In the genomic region with DNA sequence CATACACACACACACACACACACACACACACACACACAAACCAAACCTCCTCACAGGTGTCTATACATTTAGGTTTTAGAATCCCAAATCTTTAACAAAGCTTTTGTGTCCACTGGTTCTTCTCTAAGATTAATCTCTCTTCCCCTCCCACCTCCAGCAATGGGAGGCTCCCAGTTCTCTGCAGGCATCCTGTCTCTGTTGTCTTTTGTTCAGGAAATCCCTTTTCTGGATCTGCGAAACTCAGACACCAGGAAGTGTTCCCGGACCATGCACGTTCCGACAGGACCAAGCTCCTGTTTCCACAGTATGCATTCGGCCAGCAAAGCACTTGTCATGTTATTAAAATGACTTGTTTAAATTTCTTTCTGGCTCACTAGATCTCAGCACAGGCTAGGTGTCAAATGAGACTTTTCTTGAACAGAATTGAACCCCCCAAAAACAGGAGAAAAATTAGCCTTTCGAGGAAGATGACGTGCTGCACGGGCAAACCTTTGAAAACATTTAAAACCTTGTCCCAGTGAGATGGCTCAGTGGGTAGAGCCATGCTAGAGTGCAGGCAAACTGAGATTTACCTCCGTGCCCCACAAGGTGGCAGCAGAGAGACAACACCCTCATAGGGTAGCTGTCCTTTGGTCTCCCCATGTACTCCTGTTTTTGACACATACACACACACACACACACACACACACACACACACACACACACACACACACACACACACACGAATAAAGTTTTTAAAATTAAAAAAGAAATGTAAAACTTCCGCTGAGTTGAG, we compare ENCODE assay signal across 9 mouse cellular contexts. TPM values are rescaled to one million over a fixed set of nuclear protein-coding genes. Genes with fewer than 3 reads are reported as not detected.
DNase-seq lines count a peak whose midpoint lies in the region; ATAC-seq and TF ChIP-seq lines count a peak whose summit lies in the region.
"Had no signal": no experiment of that assay in that cellular context is flagged by ENCODE, and none has a peak within 500 bp of the region (broad histone marks: within the 10 kb centered on the region; RNA-seq: fewer than 3 reads in every experiment).

No protein-coding gene starts in this region.

- H3K4me3 ChIP-seq in kidney, embryonic 15.5 days (replicated peaks): no peak overlapping the region
- H3K4me3 ChIP-seq in bone marrow macrophage, adult 2 months (ENCODE audit: insufficient read depth, low read length): no peak overlapping the region
- H3K4me3 ChIP-seq: lung, embryonic 15.5 days had no signal

- no peaks in the 10 kb centered on the region for H3K4me1 ChIP-seq in kidney, embryonic 15.5 days
- no peaks in the 10 kb centered on the region for H3K4me1 ChIP-seq in bone marrow macrophage, adult 2 months (ENCODE audit: control insufficient read depth, insufficient read depth, low read length)
- H3K4me1 ChIP-seq: lung, embryonic 15.5 days had no signal

- ATAC-seq in kidney, embryonic 15.5 days (replicated peaks; ENCODE audit: low FRiP score): no peak
- no peak for ATAC-seq in erythroid progenitor cell, adult 5-6 weeks (replicated peaks; ENCODE audit: low FRiP score, poor library complexity, severe bottlenecking)

- peak; percentile 76 for DNase-seq in kidney, adult 18-20 months
- peak; percentile 66 for DNase-seq in ES-CJ7 (ENCODE audit: low read depth, low spot score)
- DNase-seq in gastrocnemius, postnatal 14 days: peak; percentile 64
- peak; percentile 25 to 52 for DNase-seq in left cerebral cortex, postnatal 14 days (ENCODE audit: low spot score in 2 of 2)
- DNase-seq in naive thymus-derived CD4-positive, alpha-beta T cell, adult 2 months (ENCODE audit: low read depth): peak; percentile 39

- no peak for TF ChIP-seq POLR2A in bone marrow macrophage, adult 2 months (IDR thresholded peaks at IDR 0.05; ENCODE audit: borderline replicate concordance, low read depth, low read length)

- no peaks in the 10 kb centered on the region for H3K9me3 ChIP-seq in kidney, embryonic 15.5 days (replicated peaks)
- H3K9me3 ChIP-seq: lung, embryonic 15.5 days had no signal

- H3K27ac ChIP-seq in kidney, embryonic 15.5 days: no peak overlapping the region
- H3K27ac ChIP-seq in bone marrow macrophage, adult 2 months (ENCODE audit: insufficient read depth, low read depth, low read length): no peak overlapping the region
- H3K27ac ChIP-seq: lung, embryonic 15.5 days had no signal

- peak; percentile 37; the same call in 1 of the 2 replicates for TF ChIP-seq CTCF in bone marrow macrophage, adult 2 months (IDR thresholded peaks at IDR 0.05; ENCODE audit: low read depth, low read length)

- intact Hi-C loops in gastrocnemius, postnatal 14 days (cut with DNase I; ENCODE audit: low total_unique reads): no loop called here
- intact Hi-C loops in left cerebral cortex, postnatal 14 days (cut with DNase I): no loop called here

- no peaks in the 10 kb centered on the region for H3K27me3 ChIP-seq in kidney, embryonic 15.5 days
- H3K27me3 ChIP-seq: lung, embryonic 15.5 days had no signal

- no peak overlapping the region for H3K4me2 ChIP-seq in kidney, embryonic 15.5 days
- H3K4me2 ChIP-seq: lung, embryonic 15.5 days had no signal

- no peak overlapping the region for H3K9ac ChIP-seq in kidney, embryonic 15.5 days
- H3K9ac ChIP-seq: lung, embryonic 15.5 days had no signal

- 64% methylated on average over 11 of the region's 11 CpGs for WGBS in kidney, embryonic 15.5 days

- H3K36me3 ChIP-seq in kidney, embryonic 15.5 days: no peaks in the 10 kb centered on the region
- H3K36me3 ChIP-seq: lung, embryonic 15.5 days had no signal

RNA-seq across cellular contexts. Expression of a gene that starts 13.4 kb away (rescaled TPM):
- polyA plus RNA-seq in kidney, embryonic 15.5 days (2015; fragmentation: Nextera tagmentation; extraction: Ambion mirVana): 41.5 and 42.2 TPM in 2 replicates
- not detected in 2 replicates for polyA plus RNA-seq in bone marrow macrophage, adult 2 months (2012; ENCODE audit: insufficient read depth, insufficient read length, missing spikeins)
- total RNA-seq in gastrocnemius, postnatal 14 days (2021): 10 to 100 TPM; 16.2 to 23.7 TPM
- 10 to 100 TPM; 21.1 to 22.2 TPM for total RNA-seq in left cerebral cortex, postnatal 14 days (2021)
- 2.9 TPM in 1 of 2 replicates, not detected in the other for total RNA-seq in erythroid progenitor cell, adult 5-6 weeks (2015; ENCODE audit: low replicate concordance)
- total RNA-seq in erythroid progenitor cell, adult 5-6 weeks (2017; ENCODE audit: low replicate concordance): 1.3 TPM in 1 of 2 replicates, not detected in the other

RNA-seq across cellular contexts. Expression of a gene that starts 18.7 kb away (rescaled TPM):
- 4.9 and 8.0 TPM in 2 replicates for polyA plus RNA-seq in kidney, embryonic 15.5 days (2015; fragmentation: Nextera tagmentation; extraction: Ambion mirVana)
- not detected in 2 replicates for polyA plus RNA-seq in bone marrow macrophage, adult 2 months (2012; ENCODE audit: insufficient read depth, insufficient read length, missing spikeins)
- total RNA-seq in gastrocnemius, postnatal 14 days (2021): 1 to 10 TPM; 3.9 to 7.8 TPM
- total RNA-seq in left cerebral cortex, postnatal 14 days (2021): 1 to 10 TPM in 1 of 2 experiments, under 1 TPM in 1; 0.66 to 1.7 TPM
- 2.2 TPM in 1 of 2 replicates, not detected in the other for total RNA-seq in erythroid progenitor cell, adult 5-6 weeks (2015; ENCODE audit: low replicate concordance)
- 0.68 TPM in 1 of 2 replicates, not detected in the other for total RNA-seq in erythroid progenitor cell, adult 5-6 weeks (2017; ENCODE audit: low replicate concordance)

RNA-seq across cellular contexts. Expression of a gene that starts 57.5 kb away (rescaled TPM):
- 0.09 and 0.13 TPM in 2 replicates for polyA plus RNA-seq in kidney, embryonic 15.5 days (2015; fragmentation: Nextera tagmentation; extraction: Ambion mirVana)
- not detected in 2 replicates for polyA plus RNA-seq in bone marrow macrophage, adult 2 months (2012; ENCODE audit: insufficient read depth, insufficient read length, missing spikeins)
- total RNA-seq in gastrocnemius, postnatal 14 days (2021): not detected
- not detected for total RNA-seq in left cerebral cortex, postnatal 14 days (2021)
- not detected in 2 replicates for total RNA-seq in erythroid progenitor cell, adult 5-6 weeks (2015; ENCODE audit: low replicate concordance)
- not detected in 2 replicates for total RNA-seq in erythroid progenitor cell, adult 5-6 weeks (2017; ENCODE audit: low replicate concordance)
- polyA plus RNA-seq: lung, embryonic 15.5 days had no signal

Comparison
In these comparisons a context has a peak if more than half of its experiments do, and no peak if none do; other contexts are left out.
1. RNA of a gene that starts 13.4 kb away (total RNA-seq): 16.2 to 23.7 TPM in gastrocnemius, postnatal 14 days and 21.1 to 22.2 TPM in left cerebral cortex, postnatal 14 days; 1.3 to 2.9 TPM in erythroid progenitor cell, adult 5-6 weeks; every median in the first group is over 4 times any median in the second.
2. Peak in every context shown above with its lines, with median percentiles within 50 percentile points of each other: DNase-seq.